ENCODE assay signal across 13 mouse cellular contexts in the genomic region with DNA sequence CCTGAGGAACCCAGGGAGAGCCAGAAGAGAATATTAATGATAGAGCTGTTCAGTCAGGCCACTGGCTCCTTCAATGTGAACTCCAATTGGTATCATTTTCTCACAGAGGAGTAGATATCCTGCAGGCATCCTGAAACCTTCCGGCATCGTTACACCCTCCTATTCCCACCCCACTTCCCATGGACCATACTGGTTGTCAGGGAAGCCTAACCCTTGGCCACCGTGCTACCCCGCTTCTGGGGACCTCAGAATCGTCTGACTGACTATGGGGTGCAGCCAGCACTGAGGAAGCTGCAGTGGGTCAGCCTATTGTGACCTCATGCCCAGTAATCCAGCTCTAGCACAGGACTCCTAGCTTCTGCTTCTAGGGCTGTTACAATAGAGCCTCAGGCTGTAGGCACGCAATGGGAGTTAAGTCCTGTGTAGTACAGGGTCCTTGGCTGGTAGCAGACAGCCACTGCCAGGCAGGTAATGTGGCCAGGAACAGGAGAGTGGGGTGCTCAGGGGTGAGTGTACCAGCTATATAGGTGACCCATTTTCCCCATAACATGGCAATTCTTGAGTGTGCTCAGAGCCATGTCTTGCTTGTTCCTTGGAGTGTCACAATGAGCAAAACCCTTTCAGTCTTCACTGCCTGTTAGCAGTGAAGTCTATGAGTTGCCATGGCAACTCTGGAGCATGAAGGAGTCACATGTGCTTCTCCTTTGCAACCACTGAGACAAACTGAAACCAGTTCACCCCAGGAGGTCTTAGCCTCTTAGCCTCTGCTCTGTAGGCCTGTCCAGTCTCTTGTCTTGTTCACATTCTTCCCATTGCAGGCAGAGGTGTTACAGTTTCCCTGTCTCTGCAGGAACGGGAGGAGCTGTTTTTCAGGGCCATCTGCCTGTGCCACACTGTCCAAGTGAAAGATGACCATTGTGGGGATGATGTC. TPM values are rescaled to one million over a fixed set of nuclear protein-coding genes. Genes with fewer than 3 reads are reported as not detected.
DNase-seq lines count a peak whose midpoint lies in the region; ATAC-seq and TF ChIP-seq lines count a peak whose summit lies in the region.
"Had no signal": no experiment of that assay in that cellular context is flagged by ENCODE, and none has a peak within 500 bp of the region (broad histone marks: within the 10 kb centered on the region; RNA-seq: fewer than 3 reads in every experiment).

No protein-coding gene starts in this region.

- no peak for TF ChIP-seq CTCF in testis, adult 2 months (IDR thresholded peaks at IDR 0.05; ENCODE audit: control insufficient read depth, insufficient read depth, insufficient replicate concordance, low read depth, low read length)
- TF ChIP-seq CTCF in hindbrain, postnatal 0 days (IDR thresholded peaks at IDR 0.05; ENCODE audit: low read depth): no peak

- no peaks in the 10 kb centered on the region for H3K27me3 ChIP-seq in testis, adult 2 months (ENCODE audit: control insufficient read depth, insufficient read depth, low read length)
- H3K27me3 ChIP-seq in forebrain, embryonic 12.5 days: no peaks in the 10 kb centered on the region
- no peaks in the 10 kb centered on the region for H3K27me3 ChIP-seq in hindbrain, postnatal 0 days (ENCODE audit: insufficient read depth, low read length)
- H3K27me3 ChIP-seq: kidney, embryonic 15.5 days had no signal

- H3K9me3 ChIP-seq in forebrain, embryonic 12.5 days: no peaks in the 10 kb centered on the region
- H3K9me3 ChIP-seq in hindbrain, postnatal 0 days (ENCODE audit: low read length): no peaks in the 10 kb centered on the region
- H3K9me3 ChIP-seq: kidney, embryonic 15.5 days; liver, embryonic 15.5 days had no signal

- H3K9ac ChIP-seq in forebrain, embryonic 12.5 days: no peak overlapping the region
- no peak overlapping the region for H3K9ac ChIP-seq in hindbrain, postnatal 0 days (replicated peaks; ENCODE audit: low read length)
- H3K9ac ChIP-seq: kidney, embryonic 15.5 days; liver, embryonic 15.5 days had no signal

- TF ChIP-seq POLR2A in testis, adult 2 months (IDR thresholded peaks at IDR 0.05; ENCODE audit: control insufficient read depth, low read depth, low read length): peak; percentile 40; the same call in 1 of the 2 replicates

- H3K4me2 ChIP-seq in forebrain, embryonic 12.5 days: no peak overlapping the region
- no peak overlapping the region for H3K4me2 ChIP-seq in hindbrain, postnatal 0 days (ENCODE audit: low read depth, low read length)
- H3K4me2 ChIP-seq: kidney, embryonic 15.5 days; liver, embryonic 15.5 days had no signal

- no peaks in the 10 kb centered on the region for H3K4me1 ChIP-seq in testis, adult 2 months (ENCODE audit: control insufficient read depth, insufficient read depth, low read length)
- peaks cover 15% of the 10 kb centered on the region for H3K4me1 ChIP-seq in forebrain, embryonic 12.5 days
- H3K4me1 ChIP-seq in hindbrain, postnatal 0 days (ENCODE audit: insufficient read depth, low read length): peaks cover 8% of the 10 kb centered on the region; the same call in 1 of the 2 replicates
- H3K4me1 ChIP-seq: kidney, embryonic 15.5 days; liver, embryonic 15.5 days had no signal

- 65% methylated on average over 7 of the region's 7 CpGs for WGBS in forebrain, embryonic 12.5 days
- 55% methylated on average over 7 of the region's 7 CpGs for WGBS in hindbrain, postnatal 0 days

- no peak overlapping the region for H3K27ac ChIP-seq in testis, adult 2 months (ENCODE audit: control insufficient read depth, insufficient read depth, low read depth, low read length)
- H3K27ac ChIP-seq in forebrain, embryonic 12.5 days: peak overlapping the region; percentile 75
- peak overlapping the region; percentile 37; the same call in 1 of the 2 replicates for H3K27ac ChIP-seq in hindbrain, postnatal 0 days
- H3K27ac ChIP-seq: kidney, embryonic 15.5 days; liver, embryonic 15.5 days had no signal

- peaks cover 6% of the 10 kb centered on the region for H3K36me3 ChIP-seq in testis, adult 2 months (ENCODE audit: control insufficient read depth, insufficient read depth, low read length)
- H3K36me3 ChIP-seq in forebrain, embryonic 12.5 days (replicated peaks): peaks cover 92% of the 10 kb centered on the region
- H3K36me3 ChIP-seq in hindbrain, postnatal 0 days (ENCODE audit: insufficient read depth, low read length): peaks cover 55% of the 10 kb centered on the region
- H3K36me3 ChIP-seq: liver, embryonic 15.5 days had no signal

- peak; percentile 68 for ATAC-seq in forebrain, embryonic 12.5 days (ENCODE audit: low FRiP score)
- ATAC-seq in hindbrain, postnatal 0 days: peak; percentile 86
- no peak for ATAC-seq in erythroid progenitor cell, adult 5-6 weeks (replicated peaks; ENCODE audit: low FRiP score, poor library complexity, severe bottlenecking)

- DNase-seq in testis, postnatal 14 days (ENCODE audit: low spot score): no peak
- DNase-seq in hindbrain, postnatal 0 days (ENCODE audit: low spot score): peak; percentile 75
- DNase-seq in heart, adult 8-10 months (ENCODE audit: low spot score): no peak
- no peak for DNase-seq in thymus, postnatal 36 days
- DNase-seq: adrenal gland, postnatal 25 days; cerebellum, postnatal 25 days; heart, postnatal 10 days; thymus, postnatal 14 days had no signal

- peak overlapping the region; percentile 43 for H3K4me3 ChIP-seq in testis, adult 2 months (ENCODE audit: control insufficient read depth, low read depth, low read length)
- H3K4me3 ChIP-seq in forebrain, embryonic 12.5 days (replicated peaks): no peak overlapping the region
- H3K4me3 ChIP-seq in hindbrain, postnatal 0 days (ENCODE audit: low read length): no peak overlapping the region
- H3K4me3 ChIP-seq: kidney, embryonic 15.5 days; liver, embryonic 15.5 days had no signal

RNA-seq across cellular contexts. Expression of a gene that starts 41.7 kb away (rescaled TPM):
- polyA plus RNA-seq in testis, adult 2 months (2012; rRNA removed): 8.4 and 8.9 TPM in 2 replicates
- polyA plus RNA-seq in forebrain, embryonic 12.5 days (2016; fragmentation: Nextera tagmentation; extraction: Ambion mirVana): 90.2 and 110 TPM in 2 replicates
- total RNA-seq in hindbrain, postnatal 0 days (2014; rRNA removed): 298 and 316 TPM in 2 replicates
- polyA plus RNA-seq in hindbrain, postnatal 0 days (2015; fragmentation: Nextera tagmentation; extraction: Ambion mirVana): 94.1 and 94.2 TPM in 2 replicates
- 1.3 TPM in 1 of 2 replicates, not detected in the other for total RNA-seq in erythroid progenitor cell, adult 5-6 weeks (2015; ENCODE audit: low replicate concordance)
- total RNA-seq in erythroid progenitor cell, adult 5-6 weeks (2017; ENCODE audit: low replicate concordance): 1.2 and 1.7 TPM in 2 replicates
- 10 to 100 TPM; 55.6 to 85.0 (median 65.1) TPM for total RNA-seq in heart, adult 8-10 months (2022)

Comparison
In these comparisons a context has a peak if more than half of its experiments do, and no peak if none do; other contexts are left out.
1. RNA of a gene that starts 41.7 kb away (total RNA-seq): 298 to 316 TPM in hindbrain, postnatal 0 days and 55.6 to 85.0 TPM in heart, adult 8-10 months; 1.2 to 1.7 TPM in erythroid progenitor cell, adult 5-6 weeks; every median in the first group is over 10 times any median in the second.